In genomic region chr9:114377168-114377567, GRCm38 (mm10) we compare ENCODE assay signal across 31 mouse cellular contexts. TPM values are rescaled to one million over a fixed set of nuclear protein-coding genes. Genes with fewer than 3 reads are reported as not detected.
DNase-seq lines count a peak whose midpoint lies in the region; ATAC-seq and TF ChIP-seq lines count a peak whose summit lies in the region.
"Had no signal": no experiment of that assay in that cellular context is flagged by ENCODE, and none has a peak within 500 bp of the region (broad histone marks: within the 10 kb centered on the region; RNA-seq: fewer than 3 reads in every experiment).

No protein-coding gene starts in this region.

- ATAC-seq in heart, embryonic 13.5 days (ENCODE audit: extremely low read depth, insufficient number of reproducible peaks, low FRiP score, low TSS enrichment) = peak; percentile 21; the same call in 1 of the 2 replicates
- ATAC-seq in monocyte, adult 5-6 weeks (replicated peaks; ENCODE audit: insufficient number of reproducible peaks, low FRiP score, low TSS enrichment, poor library complexity, severe bottlenecking) = no peak
- ATAC-seq: forebrain, embryonic 15.5 days; hindbrain, postnatal 0 days; intestine, postnatal 0 days; midbrain, embryonic 13.5 days had no signal

- TF ChIP-seq POLR2A in heart, adult 2 months (IDR thresholded peaks at IDR 0.05; ENCODE audit: insufficient read depth, low read depth, low read length) = no peak

- no peak for TF ChIP-seq CTCF in heart, adult 2 months (IDR thresholded peaks at IDR 0.05)

- 0 out of 2 replicates have a peak, but pooled peaks have one; percentile 50 for TF ChIP-seq EP300 in heart, adult 2 months (IDR thresholded peaks at IDR 0.05; ENCODE audit: insufficient read depth, low read depth, low read length)

- H3K27me3 ChIP-seq in heart, adult 2 months (ENCODE audit: control insufficient read depth, insufficient read depth, low read length) = no peaks in the 10 kb centered on the region
- no peaks in the 10 kb centered on the region for H3K27me3 ChIP-seq in heart, embryonic 13.5 days (replicated peaks)
- H3K27me3 ChIP-seq: embryonic facial prominence, embryonic 15.5 days; forebrain, embryonic 15.5 days; limb, embryonic 12.5 days; liver, embryonic 13.5 days; lung, embryonic 15.5 days; midbrain, embryonic 13.5 days had no signal

- peak in 1 of 2 experiments; percentile 20 for DNase-seq in heart, adult 2 months
- no peak for DNase-seq in heart, adult 8-10 months (ENCODE audit: low spot score)
- DNase-seq in MEL-GATA-1-ER (ENCODE audit: extremely low read depth, low read depth) = peak; percentile 41
- DNase-seq in heart, postnatal 4 days = peak; percentile 55
- DNase-seq in spleen, postnatal 36 days (ENCODE audit: low spot score in 2 of 2) = no peak
- DNase-seq: adrenal gland, adult 8-10 months; cerebellum, adult 18-20 months; cerebellum, postnatal 14 days; kidney, postnatal 25 days; liver, embryonic 13.5 days; right cerebral cortex, postnatal 14 days; thymus, postnatal 14 days had no signal

- no peaks in the 10 kb centered on the region for H3K9me3 ChIP-seq in heart, embryonic 13.5 days
- H3K9me3 ChIP-seq: embryonic facial prominence, embryonic 15.5 days; forebrain, embryonic 15.5 days; limb, embryonic 12.5 days; liver, embryonic 13.5 days; lung, embryonic 15.5 days; midbrain, embryonic 13.5 days had no signal

- intact Hi-C loops in heart, adult 2 months (cut with DNase I) = no loop called here

- H3K9ac ChIP-seq in heart, adult 2 months (ENCODE audit: low read depth, low read length) = no peak overlapping the region
- no peak overlapping the region for H3K9ac ChIP-seq in heart, embryonic 13.5 days
- H3K9ac ChIP-seq: embryonic facial prominence, embryonic 15.5 days; forebrain, embryonic 15.5 days; limb, embryonic 12.5 days; liver, embryonic 13.5 days; lung, embryonic 15.5 days; midbrain, embryonic 13.5 days had no signal

- no peaks in the 10 kb centered on the region for H3K36me3 ChIP-seq in heart, adult 2 months (ENCODE audit: control insufficient read depth, insufficient read depth, low read length)
- peaks cover 82% of the 10 kb centered on the region for H3K36me3 ChIP-seq in heart, embryonic 13.5 days
- H3K36me3 ChIP-seq: forebrain, embryonic 15.5 days; midbrain, embryonic 13.5 days had no signal

- H3K27ac ChIP-seq in heart, adult 2 months = no peak overlapping the region
- no peak overlapping the region for H3K27ac ChIP-seq in heart, embryonic 13.5 days (replicated peaks)
- H3K27ac ChIP-seq: embryonic facial prominence, embryonic 15.5 days; forebrain, embryonic 15.5 days; hindbrain, postnatal 0 days; limb, embryonic 12.5 days; liver, embryonic 13.5 days; lung, embryonic 15.5 days; midbrain, embryonic 13.5 days had no signal

- H3K79me2 ChIP-seq in heart, adult 2 months (replicated peaks; ENCODE audit: control insufficient read depth, insufficient read depth, low read length) = no peaks in the 10 kb centered on the region

- WGBS in heart, adult 2 months = 48% methylated on average over 10 of the region's 10 CpGs
- 67% methylated on average over 10 of the region's 10 CpGs for WGBS in heart, embryonic 13.5 days

- H3K4me3 ChIP-seq in heart, adult 2 months = no peak overlapping the region
- H3K4me3 ChIP-seq in heart, embryonic 13.5 days = no peak overlapping the region
- H3K4me3 ChIP-seq: embryonic facial prominence, embryonic 15.5 days; forebrain, embryonic 15.5 days; limb, embryonic 12.5 days; liver, embryonic 13.5 days; lung, embryonic 15.5 days; midbrain, embryonic 13.5 days had no signal

- H3K4me1 ChIP-seq in heart, adult 2 months (ENCODE audit: control insufficient read depth, insufficient read depth, low read length) = no peaks in the 10 kb centered on the region
- peaks cover 15% of the 10 kb centered on the region for H3K4me1 ChIP-seq in heart, embryonic 13.5 days
- H3K4me1 ChIP-seq: embryonic facial prominence, embryonic 15.5 days; forebrain, embryonic 15.5 days; limb, embryonic 12.5 days; liver, embryonic 13.5 days; lung, embryonic 15.5 days; midbrain, embryonic 13.5 days had no signal

- no peak overlapping the region for H3K4me2 ChIP-seq in heart, embryonic 13.5 days
- H3K4me2 ChIP-seq: embryonic facial prominence, embryonic 15.5 days; forebrain, embryonic 15.5 days; limb, embryonic 12.5 days; liver, embryonic 13.5 days; lung, embryonic 15.5 days; midbrain, embryonic 13.5 days had no signal

RNA-seq across cellular contexts. Expression of gene Crtap, which starts 13.3 kb away (rescaled TPM):
- 10 to 100 TPM; 28.5 to 31.2 TPM for total RNA-seq in heart, adult 2 months (2021)
- polyA plus RNA-seq in heart, adult 2 months (2012; rRNA removed) = 67.7 and 97.4 TPM in 2 replicates
- total RNA-seq in heart, adult 8-10 months (2022) = 10 to 100 TPM; 30.3 to 34.3 (median 32.9) TPM
- polyA plus RNA-seq in heart, embryonic 13.5 days (2015; fragmentation: Nextera tagmentation; extraction: Ambion mirVana) = 141 and 142 TPM in 2 replicates
- total RNA-seq in heart, postnatal 4 days (2021) = 10 to 100 TPM; 69.7 to 79.2 TPM
- total RNA-seq in monocyte, adult 5-6 weeks (2017) = 0.43 to 7.9 TPM (median 4.4 TPM) in 3 replicates

RNA-seq across cellular contexts. Expression of gene Glb1, which starts 23.7 kb away (rescaled TPM):
- 10 to 100 TPM; 12.2 to 14.8 TPM for total RNA-seq in heart, adult 2 months (2021)
- 20.8 and 27.1 TPM in 2 replicates for polyA plus RNA-seq in heart, adult 2 months (2012; rRNA removed)
- total RNA-seq in heart, adult 8-10 months (2022) = 10 to 100 TPM; 13.4 to 15.8 (median 14.8) TPM
- polyA plus RNA-seq in heart, embryonic 13.5 days (2015; fragmentation: Nextera tagmentation; extraction: Ambion mirVana) = 42.9 and 44.7 TPM in 2 replicates
- 10 to 100 TPM; 25.0 to 26.0 TPM for total RNA-seq in heart, postnatal 4 days (2021)
- 10.1 to 14.1 TPM (median 10.7 TPM) in 3 replicates for total RNA-seq in monocyte, adult 5-6 weeks (2017)

RNA-seq across cellular contexts. Expression of gene Tmppe, which starts 23.7 kb away (rescaled TPM):
- total RNA-seq in heart, adult 2 months (2021) = 1 to 10 TPM; 3.7 to 3.9 TPM
- 2.7 and 4.9 TPM in 2 replicates for polyA plus RNA-seq in heart, adult 2 months (2012; rRNA removed)
- 1 to 10 TPM; 3.1 to 4.7 (median 4.1) TPM for total RNA-seq in heart, adult 8-10 months (2022)
- 9.2 and 10.1 TPM in 2 replicates for polyA plus RNA-seq in heart, embryonic 13.5 days (2015; fragmentation: Nextera tagmentation; extraction: Ambion mirVana)
- total RNA-seq in heart, postnatal 4 days (2021) = 1 to 10 TPM; 5.8 to 6.6 TPM
- total RNA-seq in monocyte, adult 5-6 weeks (2017) = 4.4 to 9.6 TPM (median 7.1 TPM) in 3 replicates

RNA-seq across cellular contexts. Expression of gene Bcl2a1c, which starts 47.2 kb away (rescaled TPM):
- total RNA-seq in heart, adult 2 months (2021) = not detected
- polyA plus RNA-seq in heart, adult 2 months (2012; rRNA removed) = not detected in 2 replicates
- total RNA-seq in heart, adult 8-10 months (2022) = not detected
- not detected in 2 replicates for polyA plus RNA-seq in heart, embryonic 13.5 days (2015; fragmentation: Nextera tagmentation; extraction: Ambion mirVana)
- total RNA-seq in heart, postnatal 4 days (2021) = not detected
- total RNA-seq in monocyte, adult 5-6 weeks (2017) = not detected in 3 replicates
- total RNA-seq: adrenal gland, adult 8-10 months; ES-E14; gastrocnemius, adult 8-10 months; hindbrain, postnatal 0 days; layer of hippocampus, adult 8-10 months; left cerebral cortex, postnatal 14 days; megakaryocyte, adult 5-6 weeks had no signal
- polyA plus RNA-seq: embryonic facial prominence, embryonic 15.5 days; forebrain, embryonic 15.5 days; gonadal fat pad, adult 2 months; hindbrain, embryonic 11.5 days; hindbrain, postnatal 0 days; intestine, postnatal 0 days; kidney, embryonic 14.5 days; limb, embryonic 12.5 days; liver, embryonic 13.5 days; midbrain, embryonic 13.5 days; neural tube, embryonic 11.5 days; testis, adult 2 months had no signal

Comparison
In these comparisons a context has a peak if more than half of its experiments do, and no peak if none do; other contexts are left out.
1. DNase-seq: peak in MEL-GATA-1-ER (single experiment) and heart, postnatal 4 days (single experiment); none in heart, adult 8-10 months (single experiment) and spleen, postnatal 36 days (0 of 2).